Mouse (Mus musculus) embryo, embryonic 11.5 days (tissue): Measurements from ENCODE around the gene Olfr71.

Experiments used
- DNase-seq: peaks from one replicate; pipeline ENCODE4 v3.0.0-alpha.2; 2012; ENCODE audit warnings: low read depth, low spot score

Gene Olfr71

DNA sequence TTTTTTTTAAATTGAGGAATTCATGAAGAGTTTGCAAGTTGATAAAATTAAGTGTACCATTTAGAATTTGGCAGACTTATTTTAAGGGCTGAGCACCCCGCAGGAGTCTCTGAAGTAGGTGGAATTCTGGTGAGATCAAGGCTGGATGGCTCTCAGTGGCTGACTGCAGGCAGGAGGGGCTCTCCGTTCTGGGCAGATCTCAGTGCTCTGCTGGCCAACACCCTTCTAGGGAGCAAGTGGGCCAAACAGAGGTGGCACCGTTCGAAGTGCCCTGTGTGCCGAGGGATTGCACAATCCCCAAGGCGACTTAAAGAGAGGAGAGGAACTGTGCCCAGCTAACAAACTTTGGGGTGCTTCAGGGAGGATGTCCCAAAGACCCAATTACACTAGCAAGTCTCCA lies at the start of gene Olfr71:
Gene Olfr71, minus strand, starts transcription at position 387 of the 400 bp plus-strand sequence.
- no peak for DNase-seq

DNA sequence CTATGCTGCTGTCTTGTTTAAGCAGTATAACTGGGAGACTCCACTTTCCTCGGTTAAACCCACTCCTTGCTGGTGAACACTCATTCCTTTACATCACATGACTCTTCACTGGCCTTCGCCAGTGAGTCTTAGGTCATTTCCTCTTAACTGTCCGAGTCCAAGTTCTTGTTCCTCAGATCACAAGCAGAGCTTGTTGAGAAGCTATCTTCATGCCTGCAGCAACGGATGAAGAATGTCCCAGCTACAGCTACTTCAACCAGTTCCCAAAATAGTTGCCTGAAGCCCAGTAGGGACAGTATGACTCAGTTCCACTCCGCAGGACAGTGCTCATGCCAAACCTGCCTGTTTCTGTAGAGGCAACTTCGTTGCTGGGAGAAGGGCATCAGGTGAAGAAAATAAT lies 47.2 kb upstream of the Olfr71 start:
- DNase-seq = no peak

DNA sequence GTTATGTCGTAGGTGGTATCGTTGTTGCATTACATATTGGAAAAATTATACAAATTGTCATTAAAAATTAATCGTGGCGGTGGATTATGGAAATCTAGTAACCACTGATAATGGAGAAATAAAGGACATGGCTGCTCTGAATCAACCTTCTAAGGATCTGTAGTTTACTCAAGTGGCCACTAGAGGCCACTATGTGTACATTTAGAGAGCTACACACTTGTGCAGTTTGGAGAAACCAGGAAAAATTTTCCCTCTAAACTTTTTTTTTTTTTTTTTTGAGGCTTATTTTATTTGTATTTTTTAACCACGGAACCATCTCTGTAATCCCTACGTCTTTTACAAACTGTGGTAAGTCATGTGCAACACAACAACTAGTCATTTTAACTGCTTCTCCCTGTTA lies 35.1 kb upstream of the Olfr71 start:
- DNase-seq = no peak

DNA sequence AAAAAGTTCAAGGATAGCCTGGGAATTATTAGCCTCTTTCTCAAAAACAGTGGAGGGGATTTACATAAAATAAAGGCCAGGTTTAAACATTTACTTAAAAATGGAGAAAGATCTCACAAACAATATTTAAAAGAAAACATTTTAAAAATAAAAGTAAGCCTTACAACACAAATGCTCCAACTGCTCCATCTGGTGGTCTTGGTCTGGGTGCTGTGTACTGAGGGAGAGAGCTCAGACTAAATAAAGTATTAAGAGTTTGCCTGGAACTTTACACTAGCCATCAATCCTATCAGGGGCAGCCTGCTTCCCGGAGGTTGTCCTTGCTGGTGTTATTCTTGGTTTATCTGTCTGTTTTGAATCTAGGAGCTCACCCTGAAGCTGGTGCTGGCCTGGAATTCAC lies 33.0 kb upstream of the Olfr71 start:
- no peak for DNase-seq

DNA sequence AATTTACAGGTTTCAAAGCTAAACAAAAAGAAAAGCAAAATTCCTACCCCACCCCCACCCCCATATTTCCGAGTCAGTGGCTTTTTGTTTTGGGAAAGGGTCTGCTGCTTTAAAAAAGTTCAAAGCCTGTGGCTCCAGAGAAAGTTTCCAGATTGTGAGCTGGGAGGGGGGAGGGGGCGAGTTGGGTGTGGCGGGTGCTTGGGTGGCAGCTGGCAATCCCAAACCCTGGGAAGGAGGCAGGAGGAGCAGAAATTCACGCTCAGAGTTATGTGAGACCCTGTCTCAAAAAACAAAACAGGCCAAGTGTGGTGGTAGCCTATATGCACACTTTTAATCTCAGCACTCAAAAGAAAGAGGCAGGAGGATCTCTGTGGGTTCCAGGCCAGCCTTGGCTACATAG lies 32.6 kb upstream of the Olfr71 start:
- DNase-seq = no peak

DNA sequence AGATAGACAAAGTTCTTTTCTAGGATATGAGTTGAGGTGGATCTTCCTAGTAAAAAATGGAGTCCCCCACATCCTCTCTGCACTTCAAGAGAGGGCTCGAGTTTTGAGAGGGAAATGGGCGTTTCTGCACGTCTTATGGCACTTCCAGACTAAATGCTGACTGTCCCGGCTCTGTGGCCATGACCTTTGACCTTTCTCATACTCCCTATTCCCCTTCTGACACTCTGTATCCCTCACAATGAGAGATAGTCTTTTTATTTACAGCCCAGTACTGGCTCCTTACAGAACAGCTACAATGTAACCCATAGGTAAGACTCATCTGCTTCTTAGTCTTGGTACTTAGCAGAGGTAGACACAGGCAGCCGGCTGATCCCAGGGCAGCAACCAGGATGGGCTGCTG lies 31.5 kb upstream of the Olfr71 start:
- DNase-seq = no peak

DNA sequence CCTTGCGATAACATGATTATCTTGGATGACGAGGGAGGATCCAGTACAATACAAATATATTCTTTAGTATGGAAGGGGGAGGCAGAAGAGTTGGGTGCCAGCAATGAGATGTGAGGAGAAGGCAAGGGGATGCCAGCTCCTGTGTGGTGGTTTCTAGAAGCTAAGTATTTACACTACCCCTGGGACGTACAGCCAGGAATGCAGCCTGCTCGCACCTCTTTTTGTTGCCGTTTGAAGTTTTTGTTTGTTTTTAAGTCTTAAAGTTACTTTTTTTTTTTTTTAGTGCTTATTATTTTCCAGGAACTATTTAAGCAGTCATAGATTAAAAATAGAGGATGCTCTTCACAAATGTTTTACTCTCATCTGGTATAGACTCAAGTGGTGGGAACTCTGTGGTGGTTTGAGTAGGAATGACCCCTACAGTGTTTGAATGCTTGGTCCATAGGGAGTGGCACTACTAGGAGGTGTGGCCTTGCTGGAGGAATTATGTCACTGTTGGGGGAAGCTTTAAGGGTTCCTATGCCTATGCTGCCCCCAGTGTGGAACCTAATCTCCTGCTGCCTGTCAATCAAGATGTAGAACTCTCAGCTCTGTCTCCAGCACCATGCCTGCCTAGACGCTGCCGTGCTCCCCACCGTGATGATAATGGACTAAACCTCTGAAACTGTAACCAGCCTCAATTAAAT lies 29.1 kb upstream of the Olfr71 start:
- no peak for DNase-seq

DNA sequence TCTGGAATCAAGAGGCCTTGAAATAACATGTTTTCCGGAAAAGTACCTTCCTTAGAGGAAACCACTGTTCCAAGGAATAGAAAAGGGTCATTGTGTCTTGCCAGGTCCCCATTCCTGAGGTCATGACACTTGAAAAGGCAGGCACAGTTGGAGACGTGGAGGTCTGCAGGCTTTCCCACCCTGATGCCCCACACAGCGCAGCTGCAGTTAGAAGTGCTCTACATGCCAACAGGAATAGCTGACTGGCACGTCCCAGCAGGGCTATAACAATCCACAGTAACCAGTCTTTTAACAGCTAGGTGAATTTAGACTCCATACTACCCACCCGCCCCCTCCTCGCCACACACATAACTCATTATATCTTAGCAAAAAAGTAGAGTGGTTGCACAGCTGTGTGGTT lies 27.1 kb upstream of the Olfr71 start:
- DNase-seq = no peak

DNA sequence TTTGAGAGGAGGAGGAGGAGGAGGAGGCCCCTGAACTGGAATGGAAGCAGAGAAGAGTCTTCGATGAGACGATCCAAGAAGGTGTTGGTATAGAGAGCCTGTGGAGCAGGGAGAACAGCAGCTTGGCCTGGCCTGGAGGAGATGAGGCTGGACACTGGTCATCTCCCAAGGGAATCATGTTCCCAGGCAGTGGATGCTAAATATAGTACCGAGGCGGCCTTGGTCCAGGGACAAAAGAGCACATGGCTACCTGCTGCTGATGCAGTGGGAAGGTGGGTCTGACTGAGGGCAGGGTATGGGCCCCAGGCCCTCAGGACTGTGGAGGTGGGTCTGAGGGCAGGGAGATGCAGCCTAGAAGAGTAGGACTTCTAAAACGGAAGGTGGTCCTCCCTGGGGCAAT lies 23.1 kb upstream of the Olfr71 start:
- DNase-seq = no peak

DNA sequence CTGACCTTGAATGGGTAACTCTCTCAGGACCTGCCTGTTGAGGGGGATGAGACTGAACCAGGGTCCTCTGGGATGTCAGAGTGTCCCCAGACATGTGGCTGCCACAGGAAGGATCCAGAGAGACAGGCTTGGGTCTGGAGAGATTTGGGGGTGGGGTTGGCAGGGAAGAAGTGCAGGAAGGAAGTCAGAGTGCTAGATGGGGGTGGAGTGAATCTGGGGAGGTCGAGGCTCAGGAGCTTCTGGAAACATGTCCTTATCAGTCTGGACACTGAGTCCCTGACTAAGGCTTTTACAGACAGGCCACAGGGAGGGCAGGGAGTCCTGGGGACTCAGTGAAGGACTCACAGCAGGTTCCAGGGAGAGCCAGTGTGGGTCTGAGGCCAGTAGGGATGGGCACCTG lies 22.1 kb upstream of the Olfr71 start:
- DNase-seq = no peak

DNA sequence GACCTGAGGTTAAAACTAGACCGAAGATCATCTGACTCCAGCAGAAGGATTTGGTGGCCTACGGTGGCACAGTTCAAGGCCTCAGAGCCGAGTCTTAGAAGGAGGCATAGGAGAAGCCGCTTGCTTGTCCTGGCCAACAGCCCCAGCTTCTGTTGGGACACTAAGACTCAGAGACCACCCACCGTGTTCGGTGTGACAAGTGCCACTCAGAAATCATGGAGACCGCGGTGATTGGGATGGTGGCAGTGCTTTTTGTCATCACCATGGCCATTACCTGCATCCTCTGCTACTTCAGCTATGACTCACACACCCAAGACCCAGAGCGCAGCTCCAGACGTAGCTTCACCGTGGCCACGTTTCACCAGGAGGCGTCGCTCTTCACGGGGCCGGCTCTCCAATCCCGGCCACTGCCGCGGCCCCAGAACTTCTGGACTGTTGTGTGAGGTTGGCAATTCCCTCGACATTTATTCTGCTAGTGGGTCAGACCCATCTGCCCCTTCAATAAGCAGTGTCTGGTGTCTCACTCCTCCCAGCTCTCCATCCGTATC lies 20.8 kb upstream of the Olfr71 start:
- no peak for DNase-seq

DNA sequence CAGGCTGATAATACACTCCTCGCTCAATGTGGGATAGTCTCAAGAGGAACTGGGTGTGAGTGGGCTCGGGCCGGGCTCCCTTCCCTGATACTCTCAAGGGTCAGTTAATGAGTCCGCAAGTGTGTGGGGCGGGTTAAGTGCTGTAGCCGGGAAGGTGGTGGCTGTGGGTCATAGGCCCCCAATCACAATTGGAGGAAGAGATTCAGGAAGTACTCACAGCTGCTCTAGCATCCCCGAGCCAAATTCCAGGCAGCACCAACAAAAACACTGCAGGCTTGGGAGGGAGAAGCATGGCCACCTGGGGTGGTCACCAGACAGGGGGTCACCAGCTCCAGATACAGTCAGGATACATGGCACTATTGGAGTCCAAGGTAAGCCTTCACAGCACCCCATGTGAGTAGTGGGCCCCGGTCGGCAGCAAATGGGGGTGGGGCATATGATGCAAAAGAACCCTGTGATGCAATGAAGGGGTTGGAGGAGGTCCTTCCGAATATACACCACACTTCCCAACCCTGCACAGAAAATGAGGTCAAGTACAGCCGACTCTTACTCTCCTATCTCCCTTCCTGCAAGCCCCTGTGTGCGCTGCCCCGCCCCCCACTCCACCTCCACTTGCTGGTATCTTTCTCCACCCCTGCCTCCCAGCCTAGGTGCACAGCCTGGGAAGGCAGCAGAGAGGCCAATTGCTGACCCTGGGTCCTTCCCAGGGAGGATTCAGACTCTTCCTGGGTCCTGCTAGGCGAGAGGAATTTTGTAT lies 19.9 kb upstream of the Olfr71 start, which contains the start of gene Spaar:
Gene Spaar, plus strand, starts transcription at position 241 of the 757 bp plus-strand sequence.
- no peak for DNase-seq

DNA sequence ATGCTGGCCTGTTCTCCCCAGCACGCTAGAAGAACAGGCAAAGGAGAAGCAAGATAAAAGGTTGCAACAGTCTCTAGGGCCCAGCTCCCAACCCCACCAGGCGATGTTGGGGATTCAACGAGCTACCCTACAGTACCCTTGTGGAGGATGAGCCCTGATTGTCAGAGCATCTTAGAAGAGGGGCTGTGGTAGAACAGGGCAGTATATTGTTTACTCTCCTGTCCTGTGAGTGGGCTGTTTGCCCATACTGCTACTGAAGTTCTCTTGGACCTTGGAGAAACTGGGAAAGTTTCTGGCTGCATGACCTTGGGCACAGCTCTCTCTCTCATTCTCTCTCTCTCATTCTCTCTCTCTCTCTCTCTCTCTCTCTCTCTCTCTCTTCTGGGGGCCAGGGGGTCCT lies 19.1 kb upstream of the Olfr71 start:
- no peak for DNase-seq

DNA sequence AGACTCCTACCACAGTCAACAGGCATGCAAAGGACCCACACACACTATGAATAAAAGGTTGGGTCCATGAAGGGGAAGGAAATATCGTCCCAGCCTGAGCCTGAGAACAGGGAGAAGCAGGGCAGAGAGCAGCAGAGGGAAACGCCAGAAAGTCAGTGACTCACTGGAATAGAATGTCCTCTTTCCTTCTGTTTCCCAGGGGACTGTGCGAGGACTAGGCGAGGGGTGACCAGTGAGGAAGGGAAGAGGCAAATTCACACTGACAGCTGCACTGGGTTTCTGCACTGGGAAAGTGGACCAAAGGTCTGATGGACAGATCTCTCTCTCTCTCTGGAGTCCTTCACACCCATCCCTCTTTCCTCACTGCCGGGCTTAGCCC lies 18.5 kb upstream of the Olfr71 start:
- DNase-seq = no peak

DNA sequence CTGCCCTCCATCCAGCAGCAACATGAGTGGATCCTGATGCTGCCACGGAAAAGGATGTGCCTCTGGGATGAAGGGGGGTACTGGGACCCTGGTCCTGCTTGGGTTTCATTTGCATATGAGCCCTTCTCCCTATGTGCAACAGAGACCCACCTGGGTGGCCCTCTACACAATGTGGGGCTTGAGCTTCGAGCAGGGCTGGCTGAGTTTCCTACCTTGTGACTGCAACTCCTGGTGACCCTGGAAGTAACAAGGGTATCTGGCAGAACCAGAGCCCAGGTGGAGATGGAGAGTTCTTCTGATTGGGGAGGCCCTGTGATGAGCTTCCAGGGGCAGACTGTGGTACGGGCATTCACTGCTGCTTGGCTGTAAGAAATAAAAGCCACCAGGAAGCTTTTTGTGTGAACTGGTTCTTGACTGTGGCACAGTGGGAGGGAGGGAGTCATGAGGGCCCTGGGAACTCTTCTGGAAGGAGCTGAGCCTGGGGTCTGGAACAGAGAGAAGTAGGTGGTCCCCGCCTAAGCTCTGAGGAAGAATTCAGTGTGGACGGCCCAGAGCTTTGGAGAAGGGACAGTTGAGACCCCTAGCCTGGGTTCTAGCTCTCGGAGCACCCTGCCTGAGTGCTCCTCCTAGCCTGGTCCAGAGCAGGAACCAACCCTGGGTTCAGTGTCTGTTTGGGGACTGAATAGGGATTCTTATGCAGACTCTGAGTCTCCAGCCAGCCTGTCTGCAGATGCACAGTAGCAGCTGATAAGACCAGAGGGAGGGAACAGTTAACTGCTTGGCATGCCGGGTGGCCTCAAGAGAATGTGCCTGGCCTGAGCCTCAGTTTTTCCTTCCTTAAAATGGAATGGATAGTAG lies 17.9 kb upstream of the Olfr71 start:
- DNase-seq = no peak

DNA sequence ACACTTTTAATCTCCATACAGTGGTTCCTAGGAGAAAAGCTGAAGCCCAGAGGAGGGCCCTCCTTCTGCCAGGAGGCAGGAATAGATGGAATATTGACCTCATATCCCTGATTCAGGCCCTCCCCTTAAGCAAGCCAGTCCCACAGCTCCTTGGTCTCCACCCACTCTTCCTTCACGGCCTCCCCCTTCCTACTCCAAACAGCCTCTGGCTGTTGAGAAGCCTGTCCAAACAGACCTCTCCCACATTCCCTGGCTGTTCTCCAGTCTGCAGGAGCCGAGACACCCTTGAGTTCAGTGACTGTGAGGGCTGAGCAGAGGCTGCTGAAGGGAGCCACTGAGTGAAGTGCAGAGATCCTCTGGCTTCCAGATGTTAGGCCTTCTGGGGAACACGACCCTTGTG lies 16.9 kb upstream of the Olfr71 start, which contains the start of gene Hrct1:
Gene Hrct1, plus strand, starts transcription at position 194 of the 400 bp plus-strand sequence.
- no peak for DNase-seq

DNA sequence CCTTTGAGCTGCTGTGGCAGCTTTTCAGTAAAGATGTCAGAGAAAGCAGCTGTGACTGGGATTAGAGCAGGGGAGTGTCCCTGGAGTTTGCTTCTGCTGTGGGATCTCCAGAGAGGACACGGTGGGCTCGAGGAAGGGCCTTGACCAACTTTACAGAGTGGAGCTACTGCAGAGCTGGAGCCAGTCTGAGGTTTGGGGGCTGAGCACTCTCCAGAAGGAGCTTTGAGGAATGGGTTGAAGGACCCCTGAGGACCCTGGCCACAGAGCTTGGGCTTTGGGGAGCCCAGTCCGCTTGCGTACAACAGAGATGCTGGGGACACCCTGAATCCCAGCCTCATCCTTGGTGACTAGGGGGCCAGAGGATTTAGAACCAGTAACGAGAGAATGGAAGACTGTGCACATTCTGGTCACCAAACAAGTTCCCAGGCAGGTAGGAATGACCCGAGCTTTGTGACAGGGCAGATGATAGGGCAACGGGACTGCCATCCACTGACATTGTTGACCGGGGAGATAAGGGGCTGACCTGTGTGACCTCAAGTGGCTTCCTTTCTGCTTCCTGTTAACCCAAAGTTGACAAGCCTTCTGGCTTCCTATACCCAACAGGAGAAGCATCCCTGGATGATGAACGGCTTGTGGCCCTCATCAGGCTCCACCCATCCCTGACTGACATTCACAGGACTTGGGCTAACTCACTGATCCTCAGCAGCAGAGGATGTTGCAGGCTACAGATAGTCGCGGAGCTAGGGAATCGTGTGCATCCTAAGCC lies 16.4 kb upstream of the Olfr71 start:
- DNase-seq = no peak

DNA sequence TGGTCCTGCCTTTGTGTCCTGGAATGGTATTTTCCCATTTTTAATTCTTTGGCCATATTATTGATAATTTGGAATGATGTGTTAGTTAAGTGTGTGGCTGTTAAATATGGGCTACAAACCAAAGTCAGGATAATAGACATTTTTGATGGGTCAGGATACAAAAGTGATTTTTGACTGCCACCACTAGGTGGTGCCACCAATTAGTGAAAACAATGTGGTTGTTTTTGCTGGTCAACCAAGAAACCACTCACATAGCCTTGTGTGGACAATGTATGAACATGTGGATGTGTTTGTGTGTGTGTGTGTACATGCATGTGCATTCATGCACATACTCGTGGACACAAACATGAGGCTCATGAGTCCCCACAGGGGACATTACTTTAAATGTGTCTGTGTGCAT lies 14.7 kb upstream of the Olfr71 start:
- DNase-seq = peak; percentile 44

DNA sequence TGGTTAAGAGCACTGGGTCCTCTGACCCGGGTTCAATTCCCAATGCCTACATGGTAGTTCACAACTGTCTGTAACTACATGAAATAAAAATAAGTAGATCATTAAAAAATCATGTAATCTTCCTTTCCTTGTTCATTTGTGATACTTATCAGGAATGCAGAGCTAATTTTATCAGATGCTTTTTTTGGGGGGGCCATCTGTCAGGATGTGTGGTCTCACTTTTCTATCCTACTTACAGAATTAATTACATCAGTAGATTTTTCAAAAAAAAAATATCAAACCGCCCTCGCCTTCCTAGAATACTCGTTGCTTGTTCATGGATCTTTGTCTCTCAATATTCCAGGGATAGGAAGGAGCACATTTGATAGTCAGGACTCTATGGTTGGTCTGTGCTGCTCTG lies 12.1 kb upstream of the Olfr71 start:
- DNase-seq = no peak

DNA sequence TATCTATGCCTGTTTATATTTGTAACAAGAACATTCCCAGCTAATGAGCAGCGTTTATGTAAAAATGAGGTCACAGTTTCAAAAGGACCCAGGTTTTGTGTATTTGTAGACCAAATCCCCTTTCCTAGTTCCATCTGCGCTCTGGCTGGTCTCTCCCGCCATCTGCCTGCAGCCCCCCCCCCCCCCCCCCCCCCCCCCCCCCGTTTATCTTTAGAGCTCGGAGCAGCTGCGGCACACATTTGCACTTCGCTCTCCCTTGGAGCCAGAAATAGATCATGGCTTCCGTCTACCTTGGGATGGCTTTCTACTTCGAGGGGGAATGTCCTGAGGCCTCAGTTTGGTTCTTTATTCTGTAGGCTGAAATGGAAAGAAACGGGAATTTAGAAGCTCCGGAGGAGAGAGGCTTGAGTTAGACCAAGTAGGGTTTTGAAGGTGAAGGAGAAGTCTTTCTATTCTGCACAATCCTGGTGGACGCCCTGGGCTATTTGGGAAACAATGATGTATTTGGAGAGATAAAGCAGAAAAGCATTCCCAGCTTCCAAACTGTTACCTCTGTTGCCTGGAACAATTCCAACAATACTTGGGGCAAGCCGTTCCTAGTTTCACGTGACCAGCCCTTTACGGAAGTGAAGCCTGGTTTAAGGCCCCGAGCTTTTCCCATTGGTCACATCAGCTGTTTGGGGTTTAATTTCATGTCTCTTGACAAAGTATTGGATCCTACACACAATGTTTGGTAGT lies 10.6 kb upstream of the Olfr71 start:
- no peak for DNase-seq
